Mouse (Mus musculus): ENCODE results near the gene Csnk1e. TPM values are rescaled to one million over a fixed set of nuclear protein-coding genes. Genes with fewer than 3 reads are reported as not detected.

Csnk1e gene
- polyA plus RNA-seq, 1 experiment = 17.4 TPM

- Histone ChIP-seq H3K4me1 (ENCODE audit: control insufficient read depth, insufficient read depth, insufficient read length, low read length) (peaks cover 42% of the 10 kb centered on the region), H3K4me3 (ENCODE audit: insufficient read depth, low read depth, low read length) (peak overlapping the region; percentile 43), H3K27ac (replicated peaks; ENCODE audit: low read depth, low read length) (peak overlapping the region; percentile 89)
Observed at GRCm38 (mm10) chr15:79400134-79400974, 55.0 kb downstream of the Csnk1e start.

- H3K27ac ChIP-seq (replicated peaks; ENCODE audit: low read depth, low read length) = peak overlapping the region; percentile 89
- H3K4me1 ChIP-seq (ENCODE audit: control insufficient read depth, insufficient read depth, insufficient read length, low read length) = peaks cover 47% of the 10 kb centered on the region
- peak overlapping the region; percentile 43 for H3K4me3 ChIP-seq (ENCODE audit: insufficient read depth, low read depth, low read length)
Observed at GRCm38 (mm10) chr15:79399231-79400052, 55.9 kb downstream of the Csnk1e start.

- peaks cover 63% of the 10 kb centered on the region for H3K4me1 ChIP-seq (ENCODE audit: control insufficient read depth, insufficient read depth, insufficient read length, low read length)
- H3K27ac ChIP-seq (replicated peaks; ENCODE audit: low read depth, low read length) = peak overlapping the region; percentile 98
- peak overlapping the region; percentile 74 for H3K4me3 ChIP-seq (ENCODE audit: insufficient read depth, low read depth, low read length)
Observed at GRCm38 (mm10) chr15:79396736-79397135, 58.6 kb downstream of the Csnk1e start.

GRCm38 (mm10) chr15:79395281-79395680, 60.1 kb downstream of the Csnk1e start:
- Histone ChIP-seq H3K4me3 (ENCODE audit: insufficient read depth, low read depth, low read length) (peak overlapping the region; percentile 74), H3K4me1 (ENCODE audit: control insufficient read depth, insufficient read depth, insufficient read length, low read length) (peaks cover 65% of the 10 kb centered on the region), H3K27ac (replicated peaks; ENCODE audit: low read depth, low read length) (peak overlapping the region; percentile 98)

GRCm38 (mm10) chr15:79394842-79395241, 60.5 kb downstream of the Csnk1e start:
- Histone ChIP-seq H3K27ac (replicated peaks; ENCODE audit: low read depth, low read length) (peak overlapping the region; percentile 98; the same call in 1 of the 2 replicates), H3K4me1 (ENCODE audit: control insufficient read depth, insufficient read depth, insufficient read length, low read length) (peaks cover 65% of the 10 kb centered on the region), H3K4me3 (ENCODE audit: insufficient read depth, low read depth, low read length) (peak overlapping the region; percentile 74)

DNA sequence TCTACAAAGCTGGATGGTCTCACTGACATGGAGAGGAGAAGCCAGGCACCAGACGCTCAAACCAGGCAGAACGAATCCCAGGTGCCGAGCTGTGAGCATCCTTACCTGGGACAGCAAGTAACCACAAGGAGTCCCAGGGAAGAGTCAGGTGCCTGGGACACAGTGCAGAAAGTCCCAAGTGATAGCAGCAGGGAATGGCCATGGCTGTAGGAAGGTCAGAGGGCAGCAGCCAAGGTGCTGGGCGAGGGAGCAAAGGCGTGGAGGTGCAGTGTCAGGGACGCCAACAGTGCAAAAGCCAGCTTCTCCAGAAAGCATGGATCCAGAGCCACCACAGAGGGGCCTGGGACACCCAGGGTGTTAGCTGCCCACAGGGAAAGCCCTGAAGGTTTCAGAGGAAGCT, 62.3 kb downstream of the Csnk1e start:
- Histone ChIP-seq H3K27ac (replicated peaks; ENCODE audit: low read depth, low read length) (0 out of 2 replicates have a peak overlapping the region, but pooled peaks have one; percentile 8), H3K4me3 (ENCODE audit: insufficient read depth, low read depth, low read length) (no peak overlapping the region), H3K4me1 (ENCODE audit: control insufficient read depth, insufficient read depth, insufficient read length, low read length) (peaks cover 64% of the 10 kb centered on the region)

GRCm38 (mm10) chr15:79392527-79392926, 62.8 kb downstream of the Csnk1e start:
- H3K4me1 ChIP-seq (ENCODE audit: control insufficient read depth, insufficient read depth, insufficient read length, low read length) = peaks cover 69% of the 10 kb centered on the region
- no peak overlapping the region for H3K4me3 ChIP-seq (ENCODE audit: insufficient read depth, low read depth, low read length)

DNA sequence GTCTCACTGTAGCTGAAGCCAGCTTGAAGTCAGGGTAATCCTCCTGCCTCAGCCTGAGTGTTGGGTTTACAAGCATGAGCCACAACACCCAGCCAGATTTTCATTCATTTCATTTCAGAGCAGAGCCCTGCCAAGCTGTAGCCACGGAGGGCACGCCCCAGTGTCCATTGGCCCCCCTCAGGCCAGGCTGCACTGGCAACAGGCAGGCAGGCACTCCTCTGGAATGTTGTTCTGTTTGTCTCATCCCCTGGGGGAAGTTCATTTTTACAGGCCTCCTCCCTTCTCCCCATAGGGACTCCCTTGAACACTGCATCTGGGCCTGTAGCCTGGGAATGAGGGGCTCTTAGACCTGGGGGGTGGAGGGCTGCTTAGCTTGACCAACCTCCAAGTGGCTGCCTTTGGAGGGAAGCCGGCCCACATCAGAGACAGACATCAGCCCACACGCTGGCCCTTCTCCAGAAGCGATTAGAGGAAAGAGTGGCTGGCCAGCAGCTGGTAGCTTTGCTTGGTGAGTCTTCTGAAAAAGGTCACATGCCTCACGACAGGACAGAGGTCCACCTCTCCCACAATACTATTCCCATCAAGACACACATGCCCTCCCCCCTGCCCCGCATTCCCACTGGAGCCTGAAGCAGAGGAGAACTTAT, 63.8 kb downstream of the Csnk1e start:
- Histone ChIP-seq H3K4me1 (ENCODE audit: control insufficient read depth, insufficient read depth, insufficient read length, low read length) (peaks cover 72% of the 10 kb centered on the region), H3K27ac (replicated peaks; ENCODE audit: low read depth, low read length) (peak overlapping the region; percentile 26), H3K4me3 (ENCODE audit: insufficient read depth, low read depth, low read length) (no peak overlapping the region)

More at GRCm38 (mm10) chr15:79392527-79392926, 62.8 kb downstream of the Csnk1e start:
- H3K27ac ChIP-seq (replicated peaks; ENCODE audit: low read depth, low read length) = 0 out of 2 replicates have a peak overlapping the region, but pooled peaks have one; percentile 8

GRCm38 (mm10) chr15:79390434-79390833, 64.9 kb downstream of the Csnk1e start:
- Histone ChIP-seq H3K4me1 (ENCODE audit: control insufficient read depth, insufficient read depth, insufficient read length, low read length) (peaks cover 72% of the 10 kb centered on the region), H3K27ac (replicated peaks; ENCODE audit: low read depth, low read length) (peak overlapping the region; percentile 85), H3K4me3 (ENCODE audit: insufficient read depth, low read depth, low read length) (no peak overlapping the region)

GRCm38 (mm10) chr15:79388171-79388570, 67.2 kb downstream of the Csnk1e start:
- Histone ChIP-seq H3K4me3 (ENCODE audit: insufficient read depth, low read depth, low read length) (no peak overlapping the region), H3K27ac (replicated peaks; ENCODE audit: low read depth, low read length) (peak overlapping the region; percentile 19), H3K4me1 (ENCODE audit: control insufficient read depth, insufficient read depth, insufficient read length, low read length) (peaks cover 61% of the 10 kb centered on the region)

- no peak overlapping the region for H3K4me3 ChIP-seq (ENCODE audit: insufficient read depth, low read depth, low read length)
- peaks cover 57% of the 10 kb centered on the region for H3K4me1 ChIP-seq (ENCODE audit: control insufficient read depth, insufficient read depth, insufficient read length, low read length)
- peak overlapping the region; percentile 55 for H3K27ac ChIP-seq (replicated peaks; ENCODE audit: low read depth, low read length)
Observed at GRCm38 (mm10) chr15:79387611-79388010, 67.8 kb downstream of the Csnk1e start.

- peak overlapping the region; percentile 55 for H3K27ac ChIP-seq (replicated peaks; ENCODE audit: low read depth, low read length)
- H3K4me3 ChIP-seq (ENCODE audit: insufficient read depth, low read depth, low read length) = no peak overlapping the region
- peaks cover 56% of the 10 kb centered on the region for H3K4me1 ChIP-seq (ENCODE audit: control insufficient read depth, insufficient read depth, insufficient read length, low read length)
Observed at GRCm38 (mm10) chr15:79387081-79387480, 68.3 kb downstream of the Csnk1e start.

GRCm38 (mm10) chr15:79381644-79382043, 73.7 kb downstream of the Csnk1e start:
- H3K27ac ChIP-seq (replicated peaks; ENCODE audit: low read depth, low read length) = peak overlapping the region; percentile 46
- peaks cover 53% of the 10 kb centered on the region for H3K4me1 ChIP-seq (ENCODE audit: control insufficient read depth, insufficient read depth, insufficient read length, low read length)
- H3K4me3 ChIP-seq (ENCODE audit: insufficient read depth, low read depth, low read length) = no peak overlapping the region

DNA sequence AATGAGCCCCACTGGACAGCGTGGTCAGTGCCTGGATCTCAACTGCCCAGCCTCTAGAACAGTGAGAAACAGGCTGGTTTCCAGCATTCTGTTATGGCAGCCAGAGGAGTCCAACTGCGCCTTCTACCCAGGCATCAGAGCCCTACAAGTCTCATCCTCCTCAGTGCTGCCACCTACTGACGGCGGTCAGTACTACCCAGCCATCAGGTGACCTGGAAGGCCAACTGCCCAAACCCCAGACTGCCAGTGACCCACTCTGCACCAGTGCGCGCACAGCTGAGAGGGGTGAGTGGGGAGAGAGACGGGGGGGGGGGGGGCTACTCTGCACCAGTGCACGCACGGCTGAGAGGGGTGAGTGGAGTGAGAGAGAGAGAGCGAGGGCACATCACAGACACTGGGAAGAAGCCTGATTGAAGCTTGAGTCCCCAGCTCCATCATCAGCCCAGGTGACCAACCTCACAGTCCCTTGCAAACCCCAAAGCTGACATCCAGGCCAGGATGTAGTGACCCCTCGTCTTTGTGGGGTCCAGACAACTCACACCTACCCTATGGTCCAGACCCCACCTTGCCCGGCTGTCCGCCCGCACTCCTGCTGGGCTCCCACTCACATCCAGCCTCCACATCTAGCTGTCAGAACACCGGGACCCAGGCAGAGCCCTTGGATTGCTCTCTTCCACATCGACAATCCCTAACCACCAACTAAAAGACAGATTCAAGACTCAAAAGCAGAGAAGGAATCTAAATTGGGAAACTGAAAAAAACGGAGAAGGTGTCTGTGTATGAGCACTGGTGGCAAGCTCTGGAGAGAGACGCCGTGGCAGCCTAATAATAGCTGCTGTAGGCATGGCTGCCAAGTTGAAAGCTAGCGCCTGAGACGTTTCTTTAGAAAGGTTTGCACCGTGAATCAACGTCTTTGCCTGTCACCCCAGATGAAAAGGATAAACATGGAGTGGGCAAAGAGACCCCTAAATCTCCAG, 74.6 kb downstream of the Csnk1e start:
- H3K27ac ChIP-seq (replicated peaks; ENCODE audit: low read depth, low read length) = peak overlapping the region; percentile 83
- peak overlapping the region; percentile 20 for H3K4me3 ChIP-seq (ENCODE audit: insufficient read depth, low read depth, low read length)
- peaks cover 53% of the 10 kb centered on the region for H3K4me1 ChIP-seq (ENCODE audit: control insufficient read depth, insufficient read depth, insufficient read length, low read length)
